Mouse (Mus musculus) liver, embryonic 14.5 days (tissue): Measurements from ENCODE around the gene D030056L22Rik. TPM values are rescaled to one million over a fixed set of nuclear protein-coding genes. Genes with fewer than 3 reads are reported as not detected.
A peak's percentile ranks its signal among the peaks of the same experiment; 100 is the strongest.

Experiments
- ATAC-seq: fragments of 200-750 bp; cut with Nextera tagmentation; 2 replicates; pipeline ENCODE4 v1.8.0; 2017; ENCODE audit warnings: moderate number of reproducible peaks, mild to moderate bottlenecking, moderate library complexity; ENCODE audit not compliant: insufficient read depth
- DNase-seq, 3 experiments: peaks; one replicate each; pipeline ENCODE4 v3.0.0-alpha.2; 2012 to 2013; ENCODE audit warnings: low read depth in 3 of 3, low spot score in 3 of 3
- H3K27ac ChIP-seq: fragments of 300-500 bp; sonication (generic); 2 replicates; pipeline ENCODE4 v1.5.1; 2014; ENCODE audit warnings: moderate library complexity, mild to moderate bottlenecking, control low read depth, inconsistent platforms
- H3K27me3 ChIP-seq: fragments of 300-500 bp; sonication (generic); 2 replicates; pipeline ENCODE4 v1.6.1; 2014; ENCODE audit warnings: mild to moderate bottlenecking, low read length, moderate library complexity; ENCODE audit not compliant: control insufficient read depth, insufficient read depth
- H3K36me3 ChIP-seq: fragments of 300-500 bp; sonication (generic); replicated peaks from 2 replicates; pipeline ENCODE4 v1.6.1; 2014; ENCODE audit warnings: low read depth; ENCODE audit not compliant: control insufficient read depth, insufficient read depth
- H3K4me1 ChIP-seq, 2 experiments: fragments of 200-500 bp in 1 of 2; fragments of 300-500 bp in 1 of 2; sonication (generic) in 1 of 2; replicated peaks; 2 replicates each; pipeline ENCODE4 v1.6.1; 2012 to 2014; ENCODE audit warnings: antibody characterized with exemption in 1 of 2, inconsistent platforms in 1 of 2, low read length in 1 of 2; ENCODE audit not compliant: control insufficient read depth in 2 of 2, insufficient read depth in 2 of 2
- H3K4me2 ChIP-seq: fragments of 300-500 bp; sonication (generic); 2 replicates; pipeline ENCODE4 v1.6.1; 2014; ENCODE audit warnings: low read depth, mild to moderate bottlenecking, control low read depth, moderate library complexity
- H3K4me3 ChIP-seq, 2 experiments: fragments of 200-500 bp in 1 of 2; fragments of 300-500 bp in 1 of 2; sonication (generic) in 1 of 2; 2 replicates each; pipeline ENCODE4 v1.5.1; 2012 to 2014; ENCODE audit warnings: low read depth in 2 of 2, low read length in 2 of 2, mild to moderate bottlenecking in 2 of 2, control low read depth in 1 of 2, inconsistent platforms in 1 of 2, moderate library complexity in 1 of 2; ENCODE audit not compliant: insufficient read depth in 1 of 2
- H3K9ac ChIP-seq: fragments of 300-500 bp; sonication (generic); replicated peaks from 2 replicates; pipeline ENCODE4 v1.6.1; 2014; ENCODE audit warnings: mild to moderate bottlenecking, control low read depth, moderate library complexity
- H3K9me3 ChIP-seq: fragments of 300-500 bp; sonication (generic); 2 replicates; pipeline ENCODE4 v1.6.1; 2016; ENCODE audit warnings: low read length, mixed read lengths; ENCODE audit not compliant: control insufficient read depth
- CTCF ChIP-seq: IDR thresholded peaks from 2 replicates; pipeline ENCODE4 v1.5.1; 2016; ENCODE audit warnings: antibody characterized with exemption, low read depth, control low read depth
- EP300 ChIP-seq: IDR thresholded peaks from 2 replicates; pipeline ENCODE4 v1.6.1; 2016; ENCODE audit warnings: antibody characterized with exemption, low read depth
- WGBS: fragments of 180-500 bp; shearing (Covaris S2); extraction: QIAGEN DNeasy Blood & Tissue Kit; methylation state at CpG from one replicate; pipeline ENCODE4 v1.1.7; 2014; ENCODE audit not compliant: insufficient replicate concordance; 5-methylcytosine and 5-hydroxymethylcytosine counted together
- polyA plus RNA-seq, 2 experiments: library from polyadenylated mRNA; depleted of rRNA in 1 of 2; stranded (reverse) in 1 of 2; unstranded in 1 of 2; fragments of >200 nt; fragmentation: Nextera tagmentation in 1 of 2; extraction: Ambion mirVana in 1 of 2; gene quantifications; 2 replicates each; pipeline versions ENCODE4 v1.2.1 to v1.2.3; 2012 to 2014

D030056L22Rik gene
- polyA plus RNA-seq, 2 experiments = 28.3 to 36.6 TPM

DNA sequence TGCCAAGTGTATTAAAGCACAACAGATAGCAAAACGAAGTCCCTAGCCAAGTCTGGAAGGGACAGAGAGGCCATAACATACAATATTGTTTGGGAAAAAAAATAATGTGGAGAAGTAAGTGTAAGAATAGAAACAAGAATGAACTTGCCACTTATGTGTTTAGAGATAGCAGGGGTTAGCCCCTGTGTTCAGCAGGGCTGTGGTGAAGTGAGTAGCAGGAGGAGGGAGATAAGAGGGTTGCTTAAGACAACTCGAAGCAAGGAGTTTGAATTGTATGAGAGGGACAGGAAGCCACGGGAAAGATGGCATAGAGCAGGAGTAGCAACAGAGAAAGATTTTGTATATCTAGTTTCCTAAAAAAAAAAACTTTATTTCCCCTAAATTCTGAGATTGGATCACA lies 20.8 kb upstream of the D030056L22Rik start:
- peak overlapping the region; percentile 39 for H3K9ac ChIP-seq
- H3K9me3 ChIP-seq = no peaks in the 10 kb centered on the region
- peak overlapping the region; percentile 90 for H3K27ac ChIP-seq
- peak overlapping the region; percentile 53 for H3K4me2 ChIP-seq
- no peak overlapping the region; a peak in 1 of 4 replicates for H3K4me3 ChIP-seq
- H3K27me3 ChIP-seq = no peaks in the 10 kb centered on the region
- ATAC-seq = peak; percentile 91
- peaks cover 40 to 42% of the 10 kb centered on the region in 2 experiments for H3K4me1 ChIP-seq
- peak; percentile 90 for TF ChIP-seq EP300
- TF ChIP-seq CTCF = no peak
- 18% methylated on average over 3 of the region's 3 CpGs for WGBS
- H3K36me3 ChIP-seq = no peaks in the 10 kb centered on the region; the same call in 1 of the 2 replicates
- DNase-seq = peak in 2 of 3 experiments; percentile 54 to 70

DNA sequence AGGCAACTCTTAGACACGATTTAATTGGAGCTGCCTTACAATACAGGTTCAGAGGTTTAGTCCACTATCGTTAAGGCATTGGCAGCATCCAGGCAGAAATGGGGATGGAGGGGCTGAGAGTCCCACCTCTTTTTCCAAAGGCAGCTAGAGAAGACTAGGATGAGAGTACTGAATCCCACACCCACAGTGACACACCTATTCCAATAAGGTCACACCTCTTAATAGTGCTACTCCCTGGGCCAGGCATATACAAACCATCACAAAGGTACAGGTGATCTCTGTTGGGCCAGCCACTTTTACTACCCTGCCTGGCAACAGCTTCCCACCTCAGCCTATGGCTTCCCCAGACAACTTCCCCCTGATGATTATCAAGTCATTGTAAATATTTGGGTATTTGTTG lies 20.2 kb upstream of the D030056L22Rik start:
- H3K4me3 ChIP-seq = no peak overlapping the region; a peak in 1 of 4 replicates
- no peaks in the 10 kb centered on the region for H3K9me3 ChIP-seq
- DNase-seq = no peak
- peak; percentile 55; the same call in 1 of the 2 replicates for ATAC-seq
- 71% methylated on average over 2 of the region's 2 CpGs for WGBS
- peak overlapping the region; percentile 90 for H3K27ac ChIP-seq
- peak overlapping the region; percentile 53 for H3K4me2 ChIP-seq
- H3K36me3 ChIP-seq = no peaks in the 10 kb centered on the region; the same call in 1 of the 2 replicates
- peak overlapping the region; percentile 39; the same call in 1 of the 2 replicates for H3K9ac ChIP-seq
- H3K4me1 ChIP-seq = peaks cover 40 to 42% of the 10 kb centered on the region in 2 experiments
- TF ChIP-seq EP300 = no peak
- no peak for TF ChIP-seq CTCF
- no peaks in the 10 kb centered on the region for H3K27me3 ChIP-seq

DNA sequence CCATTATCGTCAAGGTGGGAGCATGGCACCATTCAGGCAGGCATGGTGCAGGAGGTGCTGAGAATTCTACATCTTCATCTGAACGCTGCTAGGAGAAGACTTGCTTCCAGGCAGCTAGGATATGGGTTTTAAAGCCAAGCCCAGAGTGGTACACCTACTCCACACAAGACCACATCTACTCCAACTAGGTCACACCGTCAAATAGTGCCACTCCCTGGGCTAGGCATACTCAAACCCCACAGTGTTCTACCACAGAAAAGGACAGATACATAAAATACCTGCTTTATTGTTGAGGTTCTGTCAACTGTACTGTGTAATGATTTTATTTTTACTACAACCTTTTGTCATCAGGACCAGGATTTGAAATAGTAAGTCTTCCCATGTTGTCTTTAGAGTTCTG lies 17.9 kb upstream of the D030056L22Rik start:
- peak; percentile 60 for ATAC-seq
- H3K27ac ChIP-seq = peak overlapping the region; percentile 32
- H3K9me3 ChIP-seq = no peaks in the 10 kb centered on the region
- no peaks in the 10 kb centered on the region for H3K27me3 ChIP-seq
- peaks cover 40 to 42% of the 10 kb centered on the region in 2 experiments for H3K4me1 ChIP-seq
- 72% methylated on average over 3 of the region's 3 CpGs for WGBS
- no peak overlapping the region for H3K4me3 ChIP-seq
- no peak for DNase-seq
- H3K9ac ChIP-seq = no peak overlapping the region
- H3K36me3 ChIP-seq = no peaks in the 10 kb centered on the region; the same call in 1 of the 2 replicates
- no peak for TF ChIP-seq EP300
- no peak for TF ChIP-seq CTCF
- no peak overlapping the region for H3K4me2 ChIP-seq

DNA sequence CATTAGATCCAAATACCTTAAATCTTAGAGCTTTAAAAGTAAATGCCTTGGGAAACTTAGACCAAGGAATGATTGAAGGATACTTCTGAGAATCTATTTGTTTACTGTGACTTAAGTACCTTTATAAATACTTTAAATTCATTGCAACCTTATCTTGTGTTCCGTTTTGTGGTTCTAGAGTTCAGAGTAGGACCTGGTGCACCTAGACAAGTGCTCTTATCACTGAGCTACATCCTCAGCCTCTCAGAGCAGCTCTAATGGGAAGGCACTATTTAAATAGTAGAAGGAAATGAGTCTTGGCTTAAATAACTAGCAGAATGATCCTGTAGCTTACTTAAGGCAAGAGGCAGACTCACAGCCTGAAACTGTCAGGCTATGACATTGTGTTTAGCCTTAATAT lies 17.4 kb upstream of the D030056L22Rik start:
- Histone ChIP-seq H3K36me3 (no peaks in the 10 kb centered on the region; the same call in 1 of the 2 replicates), H3K27me3 (no peaks in the 10 kb centered on the region), H3K9ac (peak overlapping the region; percentile 14), H3K4me1 (peaks cover 40 to 42% of the 10 kb centered on the region in 2 experiments), H3K4me2 (peak overlapping the region; percentile 47), H3K4me3 (no peak overlapping the region), H3K9me3 (no peaks in the 10 kb centered on the region), H3K27ac (peak overlapping the region; percentile 67)
- 12% methylated on average over 1 of the region's 1 CpGs for WGBS
- TF ChIP-seq EP300 (peak; percentile 74), CTCF (no peak)
- DNase-seq = peak in 1 of 3 experiments; percentile 49
- peak; percentile 79 for ATAC-seq

DNA sequence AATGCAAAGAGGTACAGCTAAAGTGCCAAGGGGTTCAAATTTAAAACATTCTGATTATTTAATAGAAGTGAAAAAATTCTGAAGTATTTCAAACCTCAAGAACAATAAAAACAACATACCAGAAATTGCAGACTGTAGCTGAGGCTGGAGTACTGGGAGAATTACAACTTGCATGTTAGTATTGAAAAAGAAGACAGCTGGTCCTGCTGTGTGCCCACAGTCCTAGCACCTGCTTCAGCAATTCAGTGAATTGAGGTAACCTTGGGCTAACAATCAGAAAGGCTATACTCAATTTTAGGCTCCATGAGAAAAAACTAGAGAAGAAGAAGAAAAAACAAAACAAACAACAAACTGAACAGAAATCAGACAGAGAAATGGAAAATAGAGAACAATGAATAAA lies 4.9 kb upstream of the D030056L22Rik start:
- no peak overlapping the region for H3K4me3 ChIP-seq
- no peak for ATAC-seq
- H3K4me1 ChIP-seq = peaks cover 10 to 11% of the 10 kb centered on the region in 2 experiments
- no peak overlapping the region for H3K27ac ChIP-seq
- no peak for DNase-seq
- no peak overlapping the region for H3K4me2 ChIP-seq
- H3K36me3 ChIP-seq = no peaks in the 10 kb centered on the region
- no peaks in the 10 kb centered on the region for H3K9me3 ChIP-seq
- no peak overlapping the region for H3K9ac ChIP-seq
- H3K27me3 ChIP-seq = no peaks in the 10 kb centered on the region
- TF ChIP-seq CTCF (no peak), EP300 (no peak)
